Mouse (Mus musculus) erythroblast, embryonic 14.5 days (primary cell): ENCODE measurements around the gene Zzef1. TPM values are rescaled to one million over a fixed set of nuclear protein-coding genes. Genes with fewer than 3 reads are reported as not detected.
A peak's percentile ranks its signal among the peaks of the same experiment; 100 is the strongest.

Source experiments
- H3K27me3 ChIP-seq: 2 replicates; pipeline ENCODE4 v1.6.1; 2012; ENCODE audit warnings: inconsistent platforms; ENCODE audit not compliant: control insufficient read depth
- H3K36me3 ChIP-seq: 2 replicates; pipeline ENCODE4 v1.6.1; 2012; ENCODE audit warnings: mild to moderate bottlenecking, inconsistent platforms; ENCODE audit not compliant: control insufficient read depth
- H3K4me1 ChIP-seq: 2 replicates; pipeline ENCODE4 v1.6.1; 2012; ENCODE audit warnings: inconsistent platforms; ENCODE audit not compliant: control insufficient read depth
- H3K4me3 ChIP-seq: replicated peaks from 2 replicates; pipeline ENCODE3; 2012; ENCODE audit warnings: moderate library complexity, mild to moderate bottlenecking, inconsistent platforms
- H3K9me3 ChIP-seq: 2 replicates; pipeline ENCODE4 v1.6.1; 2012; ENCODE audit warnings: low read length, inconsistent platforms, mixed read lengths; ENCODE audit not compliant: control insufficient read depth
- GATA1 ChIP-seq: IDR thresholded peaks from 2 replicates; pipeline ENCODE4 v1.6.1; 2012; ENCODE audit warnings: low read length, inconsistent platforms, mixed read lengths
- TAL1 ChIP-seq: IDR thresholded peaks from 3 replicates; pipeline ENCODE4 v1.6.1; 2012; ENCODE audit warnings: low read length, inconsistent platforms, mixed read lengths
- polyA plus RNA-seq: library from polyadenylated mRNA; stranded (reverse); fragments of >175 nt; gene quantifications from 2 replicates; pipeline ENCODE4 v1.2.3, GENCODE M21; 2012

Zzef1 gene
- polyA plus RNA-seq, 1 experiment, result 0.55 TPM

GRCm38 (mm10) chr11:72917299-72917996 is 121.4 kb downstream of the Zzef1 start:
- Histone ChIP-seq H3K27me3 (no peaks in the 10 kb centered on the region), H3K36me3 (peaks cover 85% of the 10 kb centered on the region), H3K9me3 (no peaks in the 10 kb centered on the region), H3K4me1 (no peaks in the 10 kb centered on the region), H3K4me3 (no peak overlapping the region)
- TF ChIP-seq GATA1, result no peak
- no peak for TF ChIP-seq TAL1

DNA sequence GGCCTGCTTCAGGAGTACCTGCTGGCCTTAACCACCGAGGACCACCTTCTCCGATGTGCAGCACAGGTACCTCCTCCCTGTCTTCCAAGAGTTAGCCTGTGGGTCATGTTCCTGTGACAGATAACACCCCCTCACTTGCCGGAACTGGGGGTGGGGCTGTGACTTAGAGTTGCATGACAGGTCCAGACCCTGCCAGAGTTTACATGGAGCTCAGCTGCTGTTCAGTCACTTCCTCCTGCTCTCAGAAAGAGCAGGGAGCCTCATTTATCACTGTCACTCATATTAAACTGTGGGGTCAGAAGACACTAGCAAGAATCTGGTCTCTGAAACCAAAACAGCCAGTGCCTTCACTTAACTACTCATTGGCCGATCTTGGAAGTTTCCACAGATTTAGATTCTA is 127.1 kb downstream of the Zzef1 start:
- no peak overlapping the region for H3K4me3 ChIP-seq
- no peaks in the 10 kb centered on the region for H3K4me1 ChIP-seq
- no peaks in the 10 kb centered on the region for H3K27me3 ChIP-seq
- H3K36me3 ChIP-seq, result peaks cover 71% of the 10 kb centered on the region
- no peaks in the 10 kb centered on the region for H3K9me3 ChIP-seq
- TF ChIP-seq GATA1 (no peak), TAL1 (no peak)

DNA sequence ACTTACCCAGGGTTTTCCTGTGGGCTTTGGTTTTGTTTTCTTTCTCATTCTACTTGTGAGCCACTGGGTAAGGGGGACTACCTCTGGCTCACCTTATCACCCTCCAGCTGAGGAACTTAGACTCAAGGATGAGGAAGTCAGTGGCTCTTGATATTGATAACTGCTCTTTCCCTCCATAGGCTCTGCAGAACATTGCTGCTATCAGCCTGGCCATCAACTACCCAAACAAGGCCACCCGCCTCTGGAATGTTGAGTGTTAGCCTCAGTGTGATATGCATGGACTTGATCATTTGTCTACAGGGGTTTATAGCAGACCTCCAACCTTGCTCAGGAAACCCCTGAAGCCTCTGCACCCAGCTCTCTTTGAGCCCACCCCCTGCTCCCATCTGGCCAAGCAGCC is 128.4 kb downstream of the Zzef1 start:
- no peaks in the 10 kb centered on the region for H3K27me3 ChIP-seq
- H3K36me3 ChIP-seq, result peaks cover 58% of the 10 kb centered on the region
- no peaks in the 10 kb centered on the region for H3K4me1 ChIP-seq
- no peaks in the 10 kb centered on the region for H3K9me3 ChIP-seq
- TF ChIP-seq GATA1 (no peak), TAL1 (no peak)
- H3K4me3 ChIP-seq, result no peak overlapping the region

- Histone ChIP-seq H3K4me1 (no peaks in the 10 kb centered on the region), H3K4me3 (no peak overlapping the region), H3K9me3 (no peaks in the 10 kb centered on the region), H3K36me3 (peaks cover 54% of the 10 kb centered on the region), H3K27me3 (no peaks in the 10 kb centered on the region)
- no peak for TF ChIP-seq TAL1
- no peak for TF ChIP-seq GATA1
These were observed 129.0 kb downstream of the Zzef1 start for GRCm38 (mm10) chr11:72925067-72925466.

DNA sequence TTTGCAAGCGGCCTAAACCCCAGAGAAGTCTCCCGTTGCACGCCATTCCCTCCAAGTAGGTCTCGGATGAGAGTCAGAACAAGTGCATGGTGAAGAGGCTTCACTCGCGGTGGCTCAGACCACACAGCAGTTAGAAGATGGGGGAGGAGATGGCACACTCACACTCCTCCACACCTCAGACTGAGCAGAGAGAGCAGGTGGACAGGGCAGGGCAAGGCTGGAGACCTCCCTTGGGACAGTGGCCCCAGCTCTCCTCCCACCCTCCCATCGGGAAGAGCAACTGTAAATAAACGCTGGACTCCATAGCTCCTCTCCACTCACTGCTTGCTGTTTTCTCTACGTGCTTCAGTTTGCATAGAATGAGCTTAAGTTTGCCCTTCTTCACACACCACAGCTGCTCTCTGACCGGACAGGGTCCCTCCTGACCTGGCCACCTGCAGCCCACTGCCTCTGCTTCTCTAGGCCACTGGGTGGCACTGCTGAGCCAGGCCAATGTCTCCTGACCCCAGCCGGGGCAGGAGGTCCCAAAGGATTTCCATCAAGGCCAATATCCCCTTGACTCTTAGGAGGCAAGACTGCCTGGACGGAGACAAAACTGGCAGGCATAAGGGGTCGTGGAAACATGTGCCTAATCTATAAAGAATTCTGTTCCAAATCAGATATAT is 130.3 kb downstream of the Zzef1 start:
- no peaks in the 10 kb centered on the region for H3K9me3 ChIP-seq
- peaks cover 43% of the 10 kb centered on the region for H3K36me3 ChIP-seq
- H3K4me1 ChIP-seq, result no peaks in the 10 kb centered on the region
- TF ChIP-seq GATA1, result no peak
- no peak overlapping the region for H3K4me3 ChIP-seq
- no peaks in the 10 kb centered on the region for H3K27me3 ChIP-seq

DNA sequence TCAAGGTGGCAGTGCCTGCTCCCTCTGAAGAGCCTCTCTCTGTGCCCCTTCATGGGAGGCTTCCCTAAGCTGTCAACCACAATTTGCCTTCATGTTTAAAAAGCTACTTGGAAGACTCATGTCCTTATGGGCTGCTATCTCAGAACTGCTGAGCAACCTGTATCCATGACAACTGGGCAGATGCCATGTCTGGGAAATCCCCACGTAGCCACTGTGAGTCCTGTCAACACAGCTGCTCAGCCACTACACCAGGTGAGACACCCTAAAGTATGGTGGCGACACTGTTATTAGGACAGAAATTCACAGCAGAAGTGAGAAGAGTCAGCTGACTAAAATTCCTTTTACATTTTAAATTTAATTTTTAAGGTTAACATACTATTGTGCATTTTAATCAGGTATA is 132.5 kb downstream of the Zzef1 start:
- TF ChIP-seq GATA1, result no peak
- no peak for TF ChIP-seq TAL1
- Histone ChIP-seq H3K4me1 (no peaks in the 10 kb centered on the region), H3K36me3 (peaks cover 30% of the 10 kb centered on the region), H3K4me3 (no peak overlapping the region), H3K9me3 (no peaks in the 10 kb centered on the region), H3K27me3 (no peaks in the 10 kb centered on the region)

- Histone ChIP-seq H3K36me3 (no peaks in the 10 kb centered on the region), H3K4me3 (peak overlapping the region; percentile 62)
- TF ChIP-seq TAL1, result no peak
- no peak for TF ChIP-seq GATA1
These were observed 144.4 kb downstream of the Zzef1 start for GRCm38 (mm10) chr11:72940208-72941143.

GRCm38 (mm10) chr11:72944996-72945793 is 149.2 kb downstream of the Zzef1 start:
- Histone ChIP-seq H3K27me3 (peaks cover 4% of the 10 kb centered on the region), H3K4me1 (peaks cover 6% of the 10 kb centered on the region), H3K36me3 (no peaks in the 10 kb centered on the region), H3K4me3 (no peak overlapping the region), H3K9me3 (no peaks in the 10 kb centered on the region)
- TF ChIP-seq GATA1 (no peak), TAL1 (no peak)

More at GRCm38 (mm10) chr11:72940208-72941143, 144.4 kb downstream of the Zzef1 start:
- Histone ChIP-seq H3K4me1 (peaks cover 7% of the 10 kb centered on the region), H3K9me3 (no peaks in the 10 kb centered on the region), H3K27me3 (no peaks in the 10 kb centered on the region; the same call in 1 of the 2 replicates)
